Mouse (Mus musculus) adrenal gland, postnatal 25 days (tissue): ENCODE data around the gene Clns1a. TPM values are rescaled to one million over a fixed set of nuclear protein-coding genes. Genes with fewer than 3 reads are reported as not detected.

Experiments
- DNase-seq: peaks from one replicate; pipeline ENCODE4 v3.0.0; 2021; ENCODE audit warnings: mixed read lengths
- total RNA-seq: library from RNA; stranded (reverse); gene quantifications from 2 replicates; pipeline ENCODE4 v1.2.3, GENCODE M21; 2021

Clns1a gene
- total RNA-seq, 1 experiment from 2014 or later, result 56.9 TPM

DNA sequence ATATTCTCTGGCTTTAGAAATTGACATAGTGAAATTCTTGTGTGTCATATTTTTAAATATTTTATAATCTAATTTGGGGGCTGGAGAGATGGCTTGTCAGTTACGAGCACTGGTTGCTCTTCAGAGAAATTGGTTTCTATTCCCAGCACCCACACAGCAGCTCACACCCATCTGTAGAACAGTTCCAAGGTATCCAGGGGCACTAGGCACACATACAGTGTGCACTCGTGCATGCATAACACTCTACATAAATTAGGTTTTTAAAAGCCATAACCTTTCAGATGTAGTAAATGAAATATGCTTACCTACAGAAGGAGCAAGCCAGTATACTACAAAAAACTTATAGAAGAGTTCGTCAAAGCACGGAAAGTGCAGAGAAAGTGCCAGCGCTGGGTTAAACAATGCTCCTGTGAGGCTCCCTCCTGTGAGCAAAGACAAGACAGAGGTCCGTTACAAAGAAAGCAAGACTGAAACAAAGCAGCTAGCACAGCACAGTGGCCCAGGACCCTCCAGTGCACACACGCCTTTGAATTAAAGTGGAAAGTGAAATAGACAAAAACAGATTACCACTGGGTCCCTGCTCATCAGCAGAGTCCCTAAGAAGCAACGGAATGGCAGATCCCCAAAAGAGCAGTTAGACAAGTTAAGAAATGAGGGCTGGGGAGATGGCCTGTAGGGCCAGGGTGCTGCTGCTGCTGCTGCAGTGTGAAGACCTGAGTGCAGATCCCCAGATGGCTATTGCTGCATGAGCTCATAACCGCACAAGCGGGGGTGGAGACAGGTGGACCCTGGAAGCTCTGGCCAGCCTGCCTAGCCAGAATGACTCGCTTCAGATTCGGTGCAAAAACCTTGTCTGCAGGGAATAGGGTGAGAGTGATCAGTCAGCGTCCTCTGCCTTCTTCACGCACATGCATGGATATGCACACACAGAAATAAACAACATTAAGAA lies 32.5 kb downstream of the Clns1a start:
- no peak for DNase-seq

DNA sequence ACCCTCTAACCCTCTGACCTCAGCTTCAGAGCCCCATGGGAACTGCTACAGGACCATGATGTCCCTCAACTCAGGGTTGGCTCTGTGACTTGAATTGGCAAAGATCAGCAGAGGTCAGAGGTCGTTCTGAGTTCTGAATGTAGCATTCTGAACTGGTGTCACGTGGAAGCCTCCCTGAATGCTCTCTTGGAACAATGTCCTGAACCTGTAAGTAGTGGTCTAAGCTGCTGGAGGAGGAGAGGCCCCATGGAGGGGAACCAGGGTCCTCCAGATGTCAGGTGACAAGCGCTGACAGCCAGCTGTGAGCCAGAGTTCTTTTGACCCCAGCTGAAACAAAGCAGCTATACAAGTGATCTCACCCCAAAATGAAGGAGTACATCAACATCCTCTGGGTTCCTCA lies 34.0 kb downstream of the Clns1a start:
- DNase-seq, result no peak

DNA sequence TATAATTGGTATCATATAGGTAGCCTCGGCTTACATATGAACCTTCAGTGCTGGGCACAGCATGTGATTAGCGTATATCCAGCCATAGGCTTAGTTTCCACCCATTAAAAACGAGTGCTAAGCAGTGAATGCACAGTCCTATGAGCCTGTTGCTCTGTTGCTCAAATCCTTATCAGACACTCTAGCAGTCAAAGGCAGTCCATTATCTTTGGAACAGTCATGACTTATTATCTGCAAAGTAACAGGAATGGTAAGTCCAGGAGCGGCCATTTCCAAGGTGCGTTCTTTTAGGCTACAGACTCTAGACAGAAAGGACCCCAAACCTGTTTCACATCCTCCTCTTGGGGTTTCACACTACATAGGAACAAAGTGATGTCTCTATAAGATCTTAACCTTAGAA lies 37.2 kb downstream of the Clns1a start:
- no peak for DNase-seq

DNA sequence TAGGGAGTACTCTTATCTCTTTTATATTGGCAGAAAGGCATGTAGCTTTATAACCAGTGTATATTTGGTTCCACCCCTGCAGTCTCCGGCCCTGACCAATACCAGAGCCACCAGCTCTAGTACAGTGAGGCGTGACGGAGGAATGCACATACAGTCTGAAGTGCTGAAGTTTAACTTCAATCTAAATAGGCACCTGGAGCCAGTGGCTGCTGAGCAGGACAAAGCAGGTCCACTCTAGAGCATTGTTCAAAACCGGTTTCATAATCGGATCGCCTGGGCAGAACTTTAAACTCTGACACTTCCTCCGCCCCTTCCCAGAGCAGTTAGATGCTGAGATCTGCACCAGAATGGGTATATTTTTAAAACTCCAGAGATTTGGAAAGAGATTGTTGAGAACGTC lies 38.6 kb downstream of the Clns1a start:
- no peak for DNase-seq

DNA sequence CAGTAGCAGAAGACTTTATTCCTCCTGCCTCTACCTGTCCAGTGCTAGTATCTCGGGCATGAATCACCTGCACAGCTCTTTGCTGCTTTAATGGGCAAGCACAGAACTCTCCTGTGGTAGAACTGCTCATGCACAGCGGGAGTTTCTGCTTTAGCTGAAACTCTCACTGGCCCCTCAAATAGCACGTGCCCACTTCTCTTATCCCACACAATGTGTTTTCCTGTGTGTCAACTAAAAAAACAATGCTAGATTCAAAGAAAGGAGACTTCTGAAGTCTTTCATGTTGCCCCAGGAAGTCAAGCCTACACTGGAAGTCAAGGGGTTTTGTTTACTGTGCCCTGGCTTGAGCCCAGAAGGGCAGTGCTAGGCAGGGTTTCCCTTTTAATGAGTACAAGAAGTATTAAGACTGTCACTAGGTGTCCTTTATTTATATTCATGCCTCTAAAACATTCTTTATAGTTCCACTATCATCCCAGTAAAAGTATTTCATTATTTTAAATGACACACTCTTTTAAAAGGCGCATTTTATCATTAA lies 39.5 kb downstream of the Clns1a start:
- DNase-seq, result no peak

DNA sequence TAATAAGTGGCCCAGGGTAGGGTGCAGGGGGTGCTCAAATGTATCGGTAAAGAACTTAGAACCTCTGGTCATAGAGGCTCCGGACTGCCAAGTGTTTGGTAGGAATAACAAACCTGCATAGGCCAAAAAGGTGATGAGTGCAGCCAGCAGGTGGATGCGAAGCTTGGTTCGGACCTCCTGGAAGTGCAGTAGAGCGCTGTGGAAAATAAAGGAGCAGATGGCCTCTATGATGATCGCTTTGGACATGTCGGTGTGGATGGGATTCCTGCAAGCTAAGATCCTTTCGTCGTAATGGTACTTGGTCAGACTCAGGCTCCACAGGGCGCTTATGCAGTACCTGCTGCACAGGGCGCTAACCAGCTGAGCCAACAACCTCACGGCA lies 40.8 kb downstream of the Clns1a start:
- no peak for DNase-seq

DNA sequence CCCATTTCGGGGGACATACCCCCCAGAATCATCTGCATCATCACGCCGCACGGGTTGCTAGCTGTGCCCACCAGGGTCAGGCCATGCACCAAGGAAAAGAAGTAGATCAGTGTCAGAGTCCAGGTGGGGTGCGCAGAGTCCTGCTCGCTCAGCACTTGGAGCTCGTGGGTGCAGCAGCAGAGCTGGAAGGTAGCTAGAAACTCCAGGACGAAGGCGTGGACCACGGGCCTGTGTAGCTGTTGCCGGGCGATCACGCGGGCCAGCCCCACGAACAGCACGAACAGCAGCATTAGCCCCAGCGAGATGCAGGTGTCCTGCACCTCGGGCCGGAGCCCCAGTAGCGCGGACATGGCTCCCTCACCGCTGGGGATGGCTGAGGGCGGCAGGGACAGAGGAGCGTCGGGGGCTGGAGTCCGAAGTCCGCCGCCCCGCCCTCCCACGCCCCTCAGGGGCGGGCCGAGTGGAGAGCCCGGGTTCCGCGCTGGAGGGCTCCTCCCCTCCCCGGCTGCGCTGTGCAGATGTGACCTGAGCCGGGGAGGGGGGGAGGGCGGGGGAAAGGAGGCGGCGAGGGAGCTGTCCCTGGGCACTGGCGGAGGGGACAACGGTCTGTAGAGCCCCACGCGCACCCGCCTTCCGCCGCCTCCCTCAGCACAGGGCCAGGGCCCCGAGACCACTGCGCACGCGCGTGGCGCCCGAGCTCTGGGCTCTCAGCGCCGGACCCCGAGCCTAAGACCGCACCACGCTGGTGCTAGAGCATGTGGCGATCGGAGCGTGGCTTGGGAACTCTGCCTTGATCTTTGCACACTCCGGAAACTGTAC lies 41.4 kb downstream of the Clns1a start, which contains the start of gene Aqp11:
Gene Aqp11, minus strand, starts transcription at position 652 of the 819 bp plus-strand sequence.
- peak; percentile 93 for DNase-seq

DNA sequence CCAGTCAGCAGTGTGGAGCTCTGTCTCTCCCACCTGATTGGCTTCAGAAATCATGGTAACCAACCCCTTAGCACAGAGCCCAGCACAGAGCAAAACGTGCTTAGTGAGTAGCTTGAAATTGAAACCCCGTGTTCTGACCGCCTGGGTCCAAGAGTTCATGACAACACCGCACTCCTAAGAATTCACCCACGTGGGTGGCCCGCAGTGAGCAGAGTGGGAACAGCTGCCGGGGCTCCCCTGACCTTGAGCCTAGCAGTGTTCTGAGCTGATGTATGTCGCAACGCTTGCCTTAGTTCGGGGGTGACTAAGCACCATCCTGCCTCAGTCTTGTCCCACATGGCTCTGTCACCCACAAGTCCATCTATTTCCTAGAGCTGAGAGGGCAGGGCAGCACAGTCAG lies 44.5 kb downstream of the Clns1a start:
- DNase-seq, result peak; percentile 58

DNA sequence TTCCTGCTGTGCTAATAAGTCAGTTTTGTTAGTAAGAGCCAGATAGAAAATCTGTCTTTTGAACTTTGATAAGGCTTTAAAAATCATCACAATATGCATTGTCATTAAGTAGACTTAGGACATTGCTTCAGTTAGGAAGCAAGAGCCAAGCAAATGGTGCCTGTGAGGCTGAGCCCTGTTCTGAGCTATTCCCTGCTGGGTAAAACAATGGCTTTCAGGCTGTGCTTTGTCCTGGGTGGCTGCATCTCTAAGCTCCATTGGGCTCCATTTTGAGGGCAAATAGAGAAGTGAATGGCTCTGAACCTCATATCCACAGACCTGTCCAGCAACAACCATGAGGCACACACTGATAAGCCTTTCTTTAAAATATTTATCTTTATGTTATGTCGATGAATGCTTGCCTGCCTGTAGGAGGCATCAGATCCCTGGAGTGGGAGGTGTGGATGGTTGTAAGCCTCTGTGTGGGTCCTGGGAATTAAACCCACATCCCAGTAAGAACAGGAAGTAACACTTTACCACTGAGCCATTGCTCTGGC lies 45.4 kb downstream of the Clns1a start:
- DNase-seq, result no peak

DNA sequence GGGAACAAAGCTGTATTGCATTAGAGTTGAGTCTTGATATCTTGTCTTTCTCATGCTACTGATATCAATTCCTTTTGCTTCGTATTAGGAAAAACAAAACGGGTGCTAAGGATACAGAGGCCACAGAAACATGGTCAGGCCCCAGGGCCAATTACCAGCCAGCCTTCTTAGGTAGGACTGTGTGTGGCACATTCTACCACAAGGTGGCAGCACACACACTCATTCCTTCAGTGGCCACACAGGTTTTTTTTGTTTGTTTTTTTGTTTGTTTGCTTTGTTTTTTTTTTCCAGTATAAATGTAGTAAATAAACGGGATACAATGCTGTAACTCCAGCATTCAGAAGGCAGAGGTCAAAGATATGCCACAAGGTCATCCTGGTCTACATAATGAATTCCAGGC lies 48.9 kb downstream of the Clns1a start:
- DNase-seq, result peak; percentile 65

DNA sequence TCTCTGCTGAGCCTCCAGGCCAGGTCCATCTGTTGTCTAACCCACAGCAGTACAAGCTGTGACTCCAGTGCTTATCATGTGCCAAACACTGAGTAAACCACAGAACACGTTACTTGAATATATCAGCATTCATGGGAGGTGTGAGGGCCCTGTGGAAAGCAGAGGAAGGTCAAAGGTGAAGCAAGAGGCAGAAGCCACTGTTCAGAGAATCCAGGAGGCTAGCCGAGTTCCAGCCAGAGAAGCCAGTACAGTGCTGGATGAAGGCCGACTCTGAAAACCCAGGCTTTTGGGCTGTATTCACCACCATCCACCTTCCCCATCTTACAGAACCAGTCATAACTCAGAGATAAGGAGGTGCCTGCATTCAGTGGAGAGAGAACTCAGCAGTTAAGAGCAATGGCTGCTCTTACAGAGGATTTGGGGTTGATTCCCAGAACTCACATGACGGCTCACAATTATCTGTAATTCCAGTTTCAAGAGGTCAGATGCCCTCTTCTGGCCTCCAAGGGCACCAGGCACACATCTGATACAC lies 50.8 kb downstream of the Clns1a start:
- DNase-seq, result no peak

DNA sequence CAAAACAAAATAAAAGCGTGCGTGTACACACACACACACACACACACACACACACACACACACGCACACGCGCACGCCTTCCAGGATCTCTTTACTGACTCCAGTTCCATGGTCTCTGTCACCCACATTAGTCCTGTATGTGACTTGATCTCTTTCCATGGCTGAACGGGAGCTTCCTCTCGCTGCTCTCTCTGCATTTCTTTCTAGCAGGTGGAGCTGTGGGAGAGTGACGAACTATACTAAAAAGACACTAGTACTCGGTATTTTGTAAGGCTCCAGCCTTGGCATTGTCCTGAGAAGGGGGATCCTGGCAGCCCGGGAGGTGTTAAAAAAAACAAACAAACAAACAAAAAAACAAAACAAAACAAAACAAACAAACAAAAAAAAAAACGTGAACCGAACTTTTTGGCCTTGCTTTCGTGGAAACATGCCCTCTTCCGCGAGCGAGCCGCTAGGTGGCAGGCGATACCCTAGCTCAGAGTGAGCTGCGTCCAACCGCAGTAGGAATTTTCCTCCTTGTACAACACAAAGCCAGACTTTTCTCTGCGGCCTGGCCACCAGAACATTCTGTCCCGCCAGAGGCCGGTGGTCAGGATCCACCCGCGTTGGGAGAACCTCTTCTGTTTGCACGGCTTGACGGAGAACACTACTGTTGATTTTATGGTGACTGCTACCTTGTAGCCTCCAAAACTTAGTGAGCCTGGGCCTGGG lies 51.5 kb downstream of the Clns1a start:
- peak; percentile 87 for DNase-seq

DNA sequence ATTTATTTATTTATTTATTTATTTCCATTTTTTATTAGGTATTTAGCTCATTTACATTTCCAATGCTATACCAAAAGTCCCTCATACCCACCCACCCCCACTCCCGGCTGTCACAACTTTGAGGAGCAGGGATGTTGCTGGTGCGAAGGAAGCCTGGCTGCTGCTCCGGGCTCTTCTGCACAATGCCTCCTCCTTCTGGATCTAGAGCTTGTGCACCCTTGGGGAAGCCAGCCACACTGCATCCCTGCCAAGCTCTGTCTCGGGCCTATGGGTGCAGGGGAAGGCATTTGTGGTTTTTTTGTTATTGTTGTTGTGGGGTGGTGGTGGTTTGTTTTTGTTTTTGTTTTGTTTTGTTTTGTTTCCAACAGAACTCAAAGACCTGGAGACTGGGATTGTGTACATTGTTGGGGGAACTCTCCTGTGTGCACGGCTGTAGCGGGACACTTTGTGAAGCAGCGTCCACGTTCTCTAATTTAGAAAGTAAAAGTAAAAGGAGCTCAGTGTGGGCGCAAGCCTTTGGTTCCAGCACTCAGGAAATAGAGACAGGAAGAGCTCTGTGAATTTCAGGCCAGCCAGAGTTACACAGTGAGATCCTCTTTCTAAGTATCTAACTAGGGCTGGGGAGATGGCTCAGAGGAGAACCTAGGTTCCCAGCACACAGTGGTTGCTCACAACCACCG lies 52.2 kb downstream of the Clns1a start:
- no peak for DNase-seq

DNA sequence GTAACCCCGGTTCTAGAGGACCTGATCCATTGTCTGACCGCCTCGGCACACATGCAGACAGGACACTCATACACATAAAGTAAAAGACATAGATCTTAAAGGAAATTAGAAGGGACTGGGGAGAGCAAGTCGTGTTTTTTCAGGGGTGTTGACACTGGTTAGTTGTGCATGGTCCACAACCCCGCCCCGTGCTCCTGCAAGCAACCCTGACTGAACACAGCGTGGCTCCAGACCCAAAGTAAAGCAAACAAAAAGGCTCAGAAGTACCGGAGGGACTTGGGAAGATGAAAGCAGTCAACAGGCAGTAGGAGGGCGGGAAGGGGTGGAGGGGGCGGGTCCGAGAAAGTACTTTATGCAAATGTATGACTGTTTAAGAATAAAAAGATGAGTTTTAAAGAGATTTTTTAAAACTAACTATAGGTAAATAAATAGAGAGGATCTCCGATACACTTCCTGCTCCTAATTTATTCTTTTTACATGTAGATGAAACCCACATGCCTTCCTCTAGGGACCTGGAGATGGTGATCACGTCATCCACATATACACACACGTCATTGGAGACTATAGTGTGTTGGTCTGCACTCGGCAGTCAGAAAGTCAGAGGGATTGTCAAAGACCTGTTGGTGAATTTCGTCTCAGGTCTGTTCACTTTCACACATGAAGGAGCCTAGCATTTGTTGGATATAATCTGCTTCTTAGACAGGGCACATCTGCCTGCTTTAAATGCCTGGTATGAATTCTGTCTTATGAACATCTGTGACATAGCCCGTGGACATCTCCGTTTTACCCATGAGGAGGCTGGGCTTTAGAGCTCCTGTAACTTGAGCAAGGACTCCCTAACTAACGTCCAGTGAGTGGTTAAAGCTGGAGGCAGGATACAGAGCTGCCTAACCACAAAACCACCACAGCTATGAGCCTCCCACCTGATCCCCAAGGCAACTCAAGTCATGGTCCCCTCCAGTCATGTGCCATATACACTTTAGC lies 53.1 kb downstream of the Clns1a start:
- DNase-seq, result no peak

DNA sequence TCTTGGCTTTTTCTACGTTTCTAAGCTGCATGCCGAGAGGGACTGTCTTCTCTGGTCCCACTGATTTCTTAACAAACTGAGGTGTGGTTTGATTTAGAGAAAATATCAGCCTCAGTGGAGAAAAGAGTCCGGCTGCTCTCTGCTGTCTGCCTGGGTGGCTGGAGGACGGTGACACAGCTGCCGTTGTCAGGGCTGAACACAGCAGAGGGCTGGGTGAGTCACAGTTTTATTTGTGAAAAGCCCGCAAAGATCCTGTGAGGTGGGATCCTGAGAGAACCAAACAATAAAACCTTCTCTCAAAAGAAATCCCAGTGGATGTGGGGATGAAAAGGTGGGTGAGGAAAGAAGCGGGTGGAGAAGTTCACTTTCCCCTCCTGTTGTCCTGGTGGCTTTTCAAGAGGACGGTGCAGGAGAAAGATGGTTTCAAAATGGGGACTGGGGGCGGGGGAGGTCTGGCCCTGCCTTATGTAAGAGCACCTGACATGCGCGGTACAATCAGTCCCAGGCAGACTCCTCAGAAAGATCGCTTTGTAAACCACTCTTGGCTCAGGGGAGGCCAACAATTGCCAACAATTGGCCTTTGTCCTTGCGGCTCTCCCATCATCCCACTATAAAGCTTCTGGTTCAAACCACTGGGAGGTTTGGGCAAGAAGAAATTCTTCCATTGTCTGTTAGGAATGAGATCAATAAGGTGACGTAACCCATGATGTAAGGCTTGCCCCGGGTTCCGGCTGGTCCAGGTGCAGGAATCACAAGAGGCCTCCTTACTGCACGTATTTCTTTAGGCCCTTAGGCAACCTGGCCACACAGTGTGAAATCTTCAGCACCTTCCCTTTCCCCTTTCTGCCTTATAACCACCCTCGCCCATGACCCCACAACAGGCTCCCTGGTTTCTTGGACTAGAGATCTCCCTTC lies 60.8 kb downstream of the Clns1a start:
- DNase-seq, result peak; percentile 36

DNA sequence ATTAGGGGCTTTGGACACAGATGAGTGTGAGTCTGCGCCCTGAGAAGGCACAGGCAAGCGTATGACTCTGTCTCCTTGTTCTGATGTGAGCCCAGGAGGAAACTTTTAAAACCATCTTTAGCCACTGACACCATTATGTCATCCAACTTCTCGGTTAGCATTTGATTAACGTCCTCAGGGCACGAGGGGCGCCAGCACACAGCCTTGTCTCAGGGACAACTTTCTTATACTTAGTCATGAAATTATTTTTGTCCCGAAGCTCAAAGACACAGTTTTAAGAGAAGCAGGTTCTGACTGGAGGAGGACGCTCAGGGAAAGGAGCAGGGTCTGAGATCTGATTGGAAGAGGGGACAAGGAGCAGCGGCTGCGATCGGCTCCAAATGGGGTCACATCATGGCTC lies 68.2 kb downstream of the Clns1a start:
- DNase-seq, result peak; percentile 47

DNA sequence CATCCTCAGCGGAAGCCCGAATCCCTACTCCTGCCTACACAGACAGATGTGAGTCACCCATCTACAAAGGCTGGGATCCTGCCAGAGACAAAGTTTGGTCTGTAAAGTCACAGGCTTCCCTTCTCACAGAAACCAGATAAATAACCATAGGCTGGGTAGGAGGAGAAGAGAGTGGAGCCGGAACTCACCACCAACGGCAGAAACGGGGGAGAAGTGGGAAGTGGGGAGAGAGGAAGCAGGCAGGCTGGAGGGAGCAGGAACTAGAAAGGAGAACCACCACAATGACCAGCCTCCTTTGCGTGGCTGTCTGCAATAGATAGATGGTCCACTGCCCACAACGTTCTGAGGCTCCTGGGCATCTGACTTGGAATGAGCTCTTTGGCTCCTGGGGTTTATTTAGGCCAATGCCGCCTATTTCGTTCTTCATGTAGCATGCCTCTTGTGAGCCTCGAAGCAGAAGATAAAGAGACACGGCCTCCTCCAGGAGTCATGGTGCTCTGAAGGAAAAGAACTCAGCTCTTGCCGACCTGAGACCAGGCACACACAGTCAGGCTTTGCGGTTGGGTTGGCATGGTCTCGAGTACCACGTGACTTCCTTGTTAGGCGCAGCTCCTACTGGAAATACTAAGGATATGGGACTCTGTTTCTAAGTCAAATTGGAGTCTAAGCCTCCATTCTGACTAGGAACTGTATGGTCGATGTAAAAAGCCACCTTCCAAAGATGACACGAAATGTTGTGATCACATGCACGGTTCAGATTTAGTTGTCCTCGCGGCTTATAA lies 68.9 kb downstream of the Clns1a start:
- peak; percentile 61 for DNase-seq

DNA sequence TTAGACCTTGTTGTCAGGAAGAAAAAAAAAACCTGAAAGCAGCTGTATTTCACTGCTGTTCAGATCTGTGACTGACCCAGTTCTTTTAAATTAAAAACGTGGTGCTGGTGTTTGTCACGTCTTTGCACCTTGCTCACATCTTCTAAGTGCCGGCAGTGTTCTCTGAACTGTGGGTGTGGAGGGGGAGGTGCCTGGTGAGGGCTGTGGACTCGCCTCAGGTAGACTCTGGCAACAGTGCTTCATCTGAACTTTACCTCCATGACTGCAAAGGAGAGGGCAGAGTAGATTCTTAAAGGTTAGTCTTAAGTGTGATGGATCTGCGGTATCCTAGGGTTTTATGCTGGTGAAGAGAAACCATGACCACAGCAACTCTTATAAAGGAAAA lies 69.5 kb downstream of the Clns1a start:
- no peak for DNase-seq
